Mouse (Mus musculus) liver, adult 2 months (tissue): Measurements from ENCODE around the gene Tjp3.
A peak's percentile ranks its signal among the peaks of the same experiment; 100 is the strongest.

ENCODE experiments used
- CTCF ChIP-seq: fragments of 200-500 bp; IDR thresholded peaks from 2 replicates; pipeline ENCODE4 v1.5.1; 2011; ENCODE audit warnings: low read depth, low read length, control low read depth
- POLR2A ChIP-seq: fragments of 200-500 bp; IDR thresholded peaks from 2 replicates; pipeline ENCODE4 v1.6.1; 2011; ENCODE audit warnings: low read length, control low read depth; ENCODE audit not compliant: insufficient read depth; ENCODE audit errors: extremely low read depth

DNA sequence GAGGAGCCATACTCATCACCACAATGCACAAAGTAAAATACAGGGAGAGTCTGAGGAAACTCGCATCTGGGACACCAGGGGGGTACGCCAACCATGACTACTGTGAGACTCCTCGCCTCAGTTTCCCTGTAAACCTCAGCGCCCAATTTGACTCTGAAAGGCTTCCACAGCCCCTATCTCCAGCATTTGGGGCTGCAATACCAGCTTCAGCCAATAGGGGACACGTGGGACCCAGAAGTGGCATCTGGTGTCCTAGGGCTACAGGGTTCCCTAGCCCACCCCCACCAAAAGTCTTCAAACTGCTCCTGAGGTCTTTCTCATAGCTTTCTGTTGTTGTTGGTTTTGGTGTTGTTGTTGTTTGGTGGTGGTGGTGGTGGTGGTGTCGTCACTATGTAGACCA, 2.8 kb downstream of the Tjp3 start:
- TF ChIP-seq POLR2A, result no peak
- peak; percentile 69 for TF ChIP-seq CTCF
